Mouse (Mus musculus) liver, postnatal 0 days (tissue): Measurements from ENCODE around the gene Pheta2. TPM values are rescaled to one million over a fixed set of nuclear protein-coding genes. Genes with fewer than 3 reads are reported as not detected.

ENCODE experiments used
- ATAC-seq: fragments of 200-750 bp; cut with Nextera tagmentation; 2 replicates; pipeline ENCODE4 v1.8.0; 2017; ENCODE audit warnings: mild to moderate bottlenecking, moderate library complexity
- DNase-seq: peaks from one replicate; pipeline ENCODE4 v3.0.0-alpha.2; 2016
- H3K27ac ChIP-seq: fragments of 300-500 bp; sonication (generic); 2 replicates; pipeline ENCODE4 v1.5.1; 2014; ENCODE audit warnings: antibody characterized with exemption, moderate library complexity, mild to moderate bottlenecking, low read depth
- H3K27me3 ChIP-seq: fragments of 300-500 bp; sonication (generic); 2 replicates; pipeline ENCODE4 v1.6.1; 2014; ENCODE audit warnings: low read length, control low read depth, mixed read lengths; ENCODE audit not compliant: insufficient read depth
- H3K36me3 ChIP-seq: fragments of 300-500 bp; sonication (generic); replicated peaks from 2 replicates; pipeline ENCODE4 v1.6.1; 2014; ENCODE audit warnings: mild to moderate bottlenecking, control low read depth, low read length, moderate library complexity, mixed read lengths; ENCODE audit not compliant: insufficient read depth
- H3K4me1 ChIP-seq: fragments of 300-500 bp; sonication (generic); 2 replicates; pipeline ENCODE4 v1.6.1; 2014; ENCODE audit warnings: antibody characterized with exemption, mild to moderate bottlenecking, control low read depth; ENCODE audit not compliant: insufficient read depth
- H3K4me2 ChIP-seq: fragments of 300-500 bp; sonication (generic); 2 replicates; pipeline ENCODE4 v1.6.1; 2014; ENCODE audit warnings: low read depth, mild to moderate bottlenecking, low read length, moderate library complexity, mixed read lengths
- H3K4me3 ChIP-seq: fragments of 300-500 bp; sonication (generic); 2 replicates; pipeline ENCODE4 v1.5.1; 2014; ENCODE audit warnings: low read depth, low read length
- H3K9ac ChIP-seq: fragments of 300-500 bp; sonication (generic); replicated peaks from 2 replicates; pipeline ENCODE4 v1.6.1; 2014; ENCODE audit warnings: mild to moderate bottlenecking, moderate library complexity
- H3K9me3 ChIP-seq: fragments of 300-500 bp; sonication (generic); 2 replicates; pipeline ENCODE4 v1.6.1; 2016; ENCODE audit warnings: mild to moderate bottlenecking, control low read depth, low read length, mixed read lengths
- CTCF ChIP-seq: sonication (generic); IDR thresholded peaks from 2 replicates; pipeline ENCODE4 v1.5.1; 2016; ENCODE audit warnings: antibody characterized with exemption, low read depth
- EP300 ChIP-seq: IDR thresholded peaks from 2 replicates; pipeline ENCODE4 v1.6.1; 2016; ENCODE audit warnings: antibody characterized with exemption, low read depth, mild to moderate bottlenecking
- WGBS: fragments of 180-500 bp; shearing (Covaris S2); extraction: QIAGEN DNeasy Blood & Tissue Kit; methylation state at CpG from one replicate; pipeline ENCODE4 v1.1.7; 2014; ENCODE audit not compliant: insufficient replicate concordance; 5-methylcytosine and 5-hydroxymethylcytosine counted together
- polyA plus RNA-seq: library from polyadenylated mRNA; unstranded; fragments of >200 nt; fragmentation: Nextera tagmentation; extraction: Ambion mirVana; gene quantifications from 2 replicates; pipeline ENCODE4 v1.2.1, GENCODE M21; 2015

The Pheta2 gene
- polyA plus RNA-seq, 1 experiment from 2014 or later = 17.5 TPM

- WGBS = 83% methylated on average over 6 of the region's 6 CpGs
- no peaks in the 10 kb centered on the region for H3K27me3 ChIP-seq
- no peak overlapping the region for H3K27ac ChIP-seq
Observed at GRCm38 (mm10) chr15:82372446-82372845, 33.7 kb downstream of the Pheta2 start.

DNA sequence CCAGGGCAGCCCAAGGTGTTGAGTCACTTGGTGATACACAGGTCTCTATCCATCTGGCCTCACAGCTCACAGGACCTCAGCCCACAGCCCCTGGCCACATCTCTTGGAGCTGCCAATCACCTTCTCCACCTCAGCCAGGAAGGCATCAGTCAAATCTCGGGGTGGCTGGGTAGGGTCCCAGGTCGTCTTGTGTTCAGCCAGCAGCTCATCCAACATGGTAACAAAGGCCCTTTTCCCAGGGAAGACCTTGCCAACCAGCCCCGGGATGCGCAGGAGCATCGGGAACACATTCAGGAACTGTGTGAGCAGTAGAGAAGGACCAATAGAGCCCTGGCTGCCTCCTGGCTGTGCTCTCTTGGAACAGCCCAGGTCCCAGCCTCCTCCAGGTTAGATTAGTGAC, 34.2 kb downstream of the Pheta2 start:
- H3K9ac ChIP-seq = no peak overlapping the region
- H3K4me3 ChIP-seq = no peak overlapping the region
- H3K27me3 ChIP-seq = no peaks in the 10 kb centered on the region
- H3K4me2 ChIP-seq = no peak overlapping the region
- WGBS = 85% methylated on average over 5 of the region's 5 CpGs
- TF ChIP-seq CTCF (no peak), EP300 (no peak)
- H3K36me3 ChIP-seq = peaks cover 9% of the 10 kb centered on the region; the same call in 1 of the 2 replicates
- 0 out of 2 replicates have a peak, but pooled peaks cover 7% of the 10 kb centered on the region for H3K4me1 ChIP-seq
- H3K9me3 ChIP-seq = no peaks in the 10 kb centered on the region
- no peak for DNase-seq
- ATAC-seq = no peak
- H3K27ac ChIP-seq = no peak overlapping the region

More at GRCm38 (mm10) chr15:82372446-82372845, 33.7 kb downstream of the Pheta2 start:
- no peak for DNase-seq
- Histone ChIP-seq H3K4me1 (0 out of 2 replicates have a peak, but pooled peaks cover 4% of the 10 kb centered on the region), H3K4me3 (no peak overlapping the region), H3K36me3 (peaks cover 9% of the 10 kb centered on the region; the same call in 1 of the 2 replicates), H3K9me3 (no peaks in the 10 kb centered on the region), H3K4me2 (no peak overlapping the region), H3K9ac (no peak overlapping the region)
- TF ChIP-seq CTCF (no peak), EP300 (no peak)
- no peak for ATAC-seq

DNA sequence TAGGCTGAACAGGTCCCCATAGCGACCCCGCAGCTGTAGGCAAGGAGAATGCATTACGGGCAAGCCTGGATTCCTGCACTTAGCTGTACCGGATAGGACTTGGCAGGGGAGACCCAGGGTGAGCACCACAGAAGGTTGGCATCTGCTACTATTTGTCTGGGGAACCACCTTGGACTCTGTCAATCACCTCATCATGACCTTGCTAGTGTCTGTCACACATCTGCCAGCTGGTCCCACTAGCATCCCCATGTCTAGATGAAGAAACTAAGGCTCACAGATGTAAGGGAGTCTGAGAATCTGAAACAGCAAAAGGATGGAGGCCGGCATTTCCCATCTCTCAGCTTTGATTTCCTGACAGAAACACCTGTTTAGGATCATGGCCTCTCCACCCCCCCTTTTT, 35.7 kb downstream of the Pheta2 start:
- Histone ChIP-seq H3K4me2 (no peak overlapping the region), H3K27me3 (no peaks in the 10 kb centered on the region), H3K27ac (no peak overlapping the region), H3K9ac (no peak overlapping the region), H3K4me3 (no peak overlapping the region), H3K36me3 (peaks cover 9% of the 10 kb centered on the region; the same call in 1 of the 2 replicates), H3K4me1 (0 out of 2 replicates have a peak, but pooled peaks cover 7% of the 10 kb centered on the region), H3K9me3 (no peaks in the 10 kb centered on the region)
- DNase-seq (no peak), ATAC-seq (no peak)
- no peak for TF ChIP-seq CTCF
- no peak for TF ChIP-seq EP300
- WGBS = 81% methylated on average over 5 of the region's 5 CpGs

GRCm38 (mm10) chr15:82375855-82376254, 37.1 kb downstream of the Pheta2 start:
- Histone ChIP-seq H3K9me3 (no peaks in the 10 kb centered on the region), H3K27me3 (no peaks in the 10 kb centered on the region), H3K27ac (no peak overlapping the region), H3K4me2 (no peak overlapping the region), H3K9ac (no peak overlapping the region), H3K4me3 (no peak overlapping the region), H3K36me3 (peaks cover 9% of the 10 kb centered on the region; the same call in 1 of the 2 replicates), H3K4me1 (0 out of 2 replicates have a peak, but pooled peaks cover 7% of the 10 kb centered on the region)
- no peak for TF ChIP-seq CTCF
- no peak for TF ChIP-seq EP300
- DNase-seq (no peak), ATAC-seq (no peak)
- WGBS = 75% methylated on average over 9 of the region's 9 CpGs

DNA sequence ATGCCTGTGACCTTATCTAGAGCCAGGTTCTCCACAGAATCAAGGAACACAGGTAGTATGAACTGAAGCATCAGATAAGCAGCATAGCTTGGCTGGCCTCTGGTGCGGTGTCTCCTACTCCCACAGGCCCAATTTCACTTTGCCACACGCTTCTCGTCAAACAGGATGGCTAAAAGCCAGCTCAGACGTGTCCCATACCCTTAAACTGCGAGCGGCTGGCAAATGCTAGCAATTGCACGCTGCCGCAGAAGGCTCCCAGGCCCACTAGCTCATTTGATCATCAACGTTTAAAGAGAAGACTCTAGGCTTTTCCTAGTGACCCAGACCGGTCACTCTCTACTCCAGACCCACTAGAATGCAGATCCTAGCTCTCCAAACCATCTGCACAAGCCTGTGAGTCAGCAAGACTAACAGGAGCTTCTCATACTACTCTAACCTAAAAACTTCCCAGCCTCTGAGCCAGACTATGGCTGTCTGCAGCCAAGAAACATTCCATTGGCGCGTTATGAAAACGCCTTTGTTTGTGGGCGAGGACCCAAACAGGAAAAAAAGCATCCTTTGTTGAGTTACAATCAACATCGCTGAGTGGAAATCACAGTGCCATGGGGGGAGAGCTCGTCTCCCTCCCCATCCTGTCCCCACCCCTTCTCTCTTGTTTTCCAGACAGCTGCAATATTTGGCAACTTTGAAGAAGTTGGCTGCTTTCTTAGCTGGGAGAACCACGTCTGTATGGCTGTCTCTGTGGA, 37.8 kb downstream of the Pheta2 start:
- ATAC-seq (no peak), DNase-seq (no peak)
- Histone ChIP-seq H3K9me3 (no peaks in the 10 kb centered on the region), H3K27me3 (no peaks in the 10 kb centered on the region), H3K4me1 (0 out of 2 replicates have a peak, but pooled peaks cover 7% of the 10 kb centered on the region), H3K4me2 (no peak overlapping the region), H3K4me3 (no peak overlapping the region), H3K36me3 (peaks cover 9% of the 10 kb centered on the region; the same call in 1 of the 2 replicates), H3K9ac (no peak overlapping the region), H3K27ac (peak overlapping the region; percentile 99)
- 69% methylated on average over 17 of the region's 17 CpGs for WGBS
- TF ChIP-seq EP300 (peak; percentile 37; the same call in 1 of the 2 replicates), CTCF (no peak)

DNA sequence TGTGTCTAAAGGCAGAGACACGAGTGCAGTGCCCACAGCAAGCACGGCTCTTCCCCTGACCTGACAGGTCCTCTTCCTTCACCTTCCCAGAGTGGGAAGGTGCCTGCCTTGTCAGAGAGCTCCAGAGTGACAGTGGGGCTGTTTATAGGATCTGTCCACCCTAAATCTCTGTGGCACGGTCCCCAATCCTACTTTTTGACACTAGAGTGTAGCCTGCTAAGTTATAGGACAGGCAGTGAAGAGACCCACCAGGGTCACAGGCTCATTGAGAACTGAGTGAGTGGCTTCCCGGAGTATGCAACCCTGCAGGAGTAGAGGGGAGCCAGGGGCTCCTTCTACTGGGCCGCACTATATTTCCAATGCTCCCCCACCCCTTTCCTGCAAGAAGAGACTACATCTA, 39.0 kb downstream of the Pheta2 start:
- Histone ChIP-seq H3K4me1 (0 out of 2 replicates have a peak, but pooled peaks cover 7% of the 10 kb centered on the region), H3K9ac (peak overlapping the region; percentile 71), H3K27me3 (no peaks in the 10 kb centered on the region), H3K36me3 (peaks cover 9% of the 10 kb centered on the region; the same call in 1 of the 2 replicates), H3K27ac (peak overlapping the region; percentile 99), H3K4me3 (peak overlapping the region; percentile 44; the same call in 1 of the 2 replicates), H3K4me2 (peak overlapping the region; percentile 67), H3K9me3 (no peaks in the 10 kb centered on the region)
- ATAC-seq (no peak), DNase-seq (no peak)
- WGBS = 58% methylated on average over 5 of the region's 5 CpGs
- TF ChIP-seq EP300 = no peak
- no peak for TF ChIP-seq CTCF
